Mouse (Mus musculus) olfactory bulb, adult 2 months (tissue): Measurements from ENCODE around the gene Txnrd3. TPM values are rescaled to one million over a fixed set of nuclear protein-coding genes. Genes with fewer than 3 reads are reported as not detected.

Source experiments
- H3K27ac ChIP-seq: fragments of 200-500 bp; 2 replicates; pipeline ENCODE4 v1.5.1; 2012; ENCODE audit warnings: low read depth, low read length; ENCODE audit not compliant: insufficient read depth
- H3K4me1 ChIP-seq: fragments of 200-500 bp; 2 replicates; pipeline ENCODE4 v1.6.1; 2012; ENCODE audit warnings: low read length; ENCODE audit not compliant: control insufficient read depth, insufficient read depth
- H3K4me3 ChIP-seq: fragments of 200-500 bp; 2 replicates; pipeline ENCODE4 v1.5.1; 2012; ENCODE audit warnings: mild to moderate bottlenecking, low read depth, low read length, moderate library complexity; ENCODE audit not compliant: insufficient read depth
- CTCF ChIP-seq: fragments of 200-500 bp; IDR thresholded peaks from 2 replicates; pipeline ENCODE4 v1.5.1; 2012; ENCODE audit warnings: low read depth, mild to moderate bottlenecking, low read length, moderate library complexity; ENCODE audit not compliant: insufficient read depth
- POLR2A ChIP-seq: fragments of 200-500 bp; IDR thresholded peaks from 2 replicates; pipeline ENCODE4 v1.6.1; 2012; ENCODE audit warnings: mild to moderate bottlenecking, low read depth, low read length, moderate library complexity; ENCODE audit not compliant: insufficient read depth
- whole genome bisulfite sequencing: fragments of 180-500 bp; shearing (Covaris S2); methylation state at CpG from one replicate; pipeline ENCODE4 v1.1.7; 2018; 5-methylcytosine and 5-hydroxymethylcytosine counted together
- polyA plus RNA-seq: library from polyadenylated mRNA; stranded (reverse); fragments of >200 nt; gene quantifications from 2 replicates; pipeline ENCODE4 v1.2.4, GENCODE M21; 2012; ENCODE audit warnings: low replicate concordance; ENCODE audit not compliant: missing spikeins, insufficient read depth, insufficient read length

The Txnrd3 gene
- not detected in 2 replicates for polyA plus RNA-seq

DNA sequence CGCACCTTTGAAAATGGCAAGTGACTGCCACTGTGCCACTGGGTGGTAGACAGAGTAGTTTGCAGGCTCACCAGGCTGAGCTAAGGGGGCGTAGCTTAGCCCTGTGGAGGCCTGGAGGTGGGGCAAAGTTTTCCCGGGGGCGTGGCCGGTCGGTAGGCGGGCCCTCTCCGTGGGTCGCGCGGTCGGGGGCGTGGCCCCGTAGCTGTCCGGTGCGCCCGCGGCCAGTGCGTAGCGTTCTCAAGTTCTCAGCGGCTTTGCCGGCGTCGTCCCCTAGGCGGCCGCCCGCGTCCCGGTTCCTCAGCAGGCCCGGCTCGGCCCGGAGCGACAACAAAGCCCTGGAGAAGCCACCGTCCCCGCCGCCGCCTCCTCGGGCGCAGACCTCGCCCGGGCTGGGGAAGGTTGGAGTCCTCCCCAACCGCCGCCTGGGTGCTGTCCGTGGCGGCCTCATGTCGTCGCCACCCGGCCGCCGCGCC is at the start of gene Txnrd3:
Gene Txnrd3, plus strand, starts transcription at position 191 of the 473 bp plus-strand sequence.
- peaks cover 14% of the 10 kb centered on the region for H3K4me1 ChIP-seq
- 0 out of 2 replicates have a peak within 1 kb of the TSS, but pooled peaks have one; percentile 12 for H3K27ac ChIP-seq
- peak within 1 kb of the TSS; percentile 74 for H3K4me3 ChIP-seq
- WGBS, result under 1% methylated on average over 51 of the region's 51 CpGs
- TF ChIP-seq CTCF, result no peak
- no peak for TF ChIP-seq POLR2A

DNA sequence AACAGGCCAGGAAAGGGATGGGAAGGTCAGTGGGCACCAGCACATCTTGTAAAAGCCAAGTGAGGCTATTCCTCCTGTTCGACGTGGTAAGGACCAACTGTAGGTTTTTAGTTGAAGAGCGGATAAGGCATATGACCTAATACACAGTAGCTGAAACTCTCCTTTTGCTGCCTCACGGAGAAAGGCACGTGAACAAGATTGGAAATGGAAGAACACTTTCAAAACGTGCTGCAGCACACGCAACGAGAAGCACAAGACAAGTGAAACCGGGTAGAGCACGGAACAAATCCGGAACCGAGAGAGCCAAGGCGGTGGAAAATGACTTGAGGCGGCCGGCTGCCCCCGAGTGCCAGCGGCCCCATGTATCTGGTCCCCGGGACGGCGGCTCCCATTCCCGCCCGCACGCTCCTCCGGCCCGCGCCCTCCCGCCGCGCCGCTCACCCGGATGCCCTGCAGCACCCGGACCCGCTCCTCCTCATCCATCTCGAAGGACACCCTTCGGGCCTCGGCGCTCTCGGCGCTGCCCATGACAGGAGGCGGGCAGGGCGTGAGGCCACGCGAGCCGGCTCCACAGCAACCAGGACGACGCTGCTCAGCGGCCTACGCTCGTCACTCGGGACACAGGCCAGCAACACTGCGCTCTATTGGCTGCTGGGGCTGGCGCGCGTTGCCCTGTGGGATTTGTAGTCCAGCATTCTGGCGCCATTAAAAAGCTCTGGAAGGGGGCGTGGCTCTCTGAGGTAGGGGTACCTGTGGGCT is 48.6 kb upstream of the Txnrd3 start, which contains the start of gene Chchd6:
Gene Chchd6, minus strand, starts transcription at position 635 of the 759 bp plus-strand sequence.
- peaks cover 2% of the 10 kb centered on the region; the same call in 1 of the 2 replicates for H3K4me1 ChIP-seq
- under 1% methylated on average over 56 of the region's 56 CpGs for WGBS
- no peak within 1 kb of the TSS for H3K27ac ChIP-seq
- H3K4me3 ChIP-seq, result peak within 1 kb of the TSS; percentile 69
- peak; percentile 58; the same call in 1 of the 2 replicates for TF ChIP-seq POLR2A
- no peak for TF ChIP-seq CTCF

DNA sequence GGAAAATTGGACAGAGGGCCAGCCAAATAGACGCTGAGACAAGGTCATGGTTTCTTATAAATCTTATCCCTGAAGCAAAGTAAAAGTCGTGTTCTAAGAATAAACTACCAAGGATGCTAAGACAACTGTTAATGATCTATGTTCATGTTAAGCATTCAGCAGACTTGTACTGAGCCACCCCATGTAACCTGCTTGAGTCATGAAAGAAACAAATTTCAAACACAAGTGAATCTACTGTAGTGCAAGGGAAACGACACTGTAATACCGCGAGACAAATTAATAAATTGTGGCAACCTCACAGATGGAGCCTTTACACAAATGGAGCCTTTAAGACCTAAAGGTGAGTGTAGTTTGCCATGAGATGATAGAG is 48.0 kb upstream of the Txnrd3 start:
- Histone ChIP-seq H3K27ac (no peak overlapping the region), H3K4me1 (peaks cover 2% of the 10 kb centered on the region; the same call in 1 of the 2 replicates), H3K4me3 (no peak overlapping the region)
- TF ChIP-seq CTCF (no peak), POLR2A (no peak)
- WGBS, result 25% methylated on average over 5 of the region's 5 CpGs

DNA sequence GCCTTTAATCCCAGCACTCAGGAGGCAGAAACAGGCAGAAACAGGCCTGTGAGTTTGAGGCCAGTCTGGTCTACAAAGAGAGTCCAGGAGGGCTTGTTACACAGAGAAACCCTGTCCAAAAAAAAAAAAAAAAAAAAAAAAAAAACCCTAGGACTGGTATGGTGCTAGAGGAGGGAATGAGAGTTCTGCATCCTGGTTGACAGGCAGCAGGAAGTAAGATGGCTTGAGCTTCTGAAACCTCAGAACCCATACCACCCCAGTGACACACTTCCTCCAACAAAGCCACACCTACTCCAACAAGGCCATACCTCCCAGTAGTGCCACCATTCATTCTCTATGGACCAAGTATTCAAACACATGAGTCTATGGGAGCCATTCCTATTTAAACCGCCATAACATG is 47.3 kb upstream of the Txnrd3 start:
- WGBS, result 100% methylated on average over 1 of the region's 1 CpGs
- H3K27ac ChIP-seq, result no peak overlapping the region

DNA sequence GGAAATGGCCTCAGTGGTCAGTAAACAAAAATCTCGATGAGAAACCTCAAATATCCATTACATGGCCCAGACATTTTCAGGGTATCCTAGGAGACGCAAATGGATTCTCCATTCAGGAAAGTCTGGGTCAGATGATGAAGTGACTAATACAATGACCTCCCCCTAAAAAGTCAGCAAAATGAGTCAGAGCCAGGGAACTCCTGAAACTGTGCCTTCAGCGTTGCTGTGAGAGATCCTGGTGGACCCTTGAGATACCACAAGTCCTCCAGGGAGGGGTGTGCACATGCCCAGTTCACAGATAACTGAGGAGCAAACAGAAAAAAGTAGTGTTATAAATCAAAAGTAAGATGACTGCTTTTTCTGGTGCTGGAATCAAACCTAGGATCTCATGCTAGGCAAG is 37.7 kb upstream of the Txnrd3 start:
- no peaks in the 10 kb centered on the region for H3K4me1 ChIP-seq

More for the DNA sequence above, 47.3 kb upstream of the Txnrd3 start:
- Histone ChIP-seq H3K4me3 (no peak overlapping the region), H3K4me1 (peaks cover 2% of the 10 kb centered on the region; the same call in 1 of the 2 replicates)
- TF ChIP-seq POLR2A, result no peak
- TF ChIP-seq CTCF, result no peak

DNA sequence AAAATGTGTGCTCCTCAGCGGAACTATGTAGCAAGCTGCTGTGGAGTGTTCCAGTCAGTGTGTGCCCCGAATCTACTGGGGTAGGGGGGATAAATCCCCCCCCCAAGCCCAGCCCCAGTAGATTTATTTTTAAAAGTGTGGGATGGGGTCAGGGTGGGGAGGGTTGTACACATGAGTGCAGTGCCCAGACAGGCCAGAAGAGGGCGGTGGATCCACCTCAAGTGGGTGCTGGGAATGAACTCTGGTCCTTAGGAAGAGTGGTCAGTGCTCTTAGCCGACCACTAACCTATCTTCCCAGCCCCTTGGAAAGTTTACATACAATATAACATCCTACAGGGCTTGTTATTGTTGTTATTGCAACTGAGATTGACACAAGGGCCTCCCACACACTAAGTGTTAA is 35.8 kb upstream of the Txnrd3 start:
- 63% methylated on average over 4 of the region's 4 CpGs for WGBS
- H3K4me1 ChIP-seq, result no peaks in the 10 kb centered on the region
- H3K4me3 ChIP-seq, result no peak overlapping the region
- H3K27ac ChIP-seq, result no peak overlapping the region
- TF ChIP-seq POLR2A (no peak), CTCF (no peak)

More for the DNA sequence above, 37.7 kb upstream of the Txnrd3 start:
- 68% methylated on average over 3 of the region's 3 CpGs for WGBS
- TF ChIP-seq CTCF (no peak), POLR2A (no peak)
- Histone ChIP-seq H3K4me3 (no peak overlapping the region), H3K27ac (no peak overlapping the region)

DNA sequence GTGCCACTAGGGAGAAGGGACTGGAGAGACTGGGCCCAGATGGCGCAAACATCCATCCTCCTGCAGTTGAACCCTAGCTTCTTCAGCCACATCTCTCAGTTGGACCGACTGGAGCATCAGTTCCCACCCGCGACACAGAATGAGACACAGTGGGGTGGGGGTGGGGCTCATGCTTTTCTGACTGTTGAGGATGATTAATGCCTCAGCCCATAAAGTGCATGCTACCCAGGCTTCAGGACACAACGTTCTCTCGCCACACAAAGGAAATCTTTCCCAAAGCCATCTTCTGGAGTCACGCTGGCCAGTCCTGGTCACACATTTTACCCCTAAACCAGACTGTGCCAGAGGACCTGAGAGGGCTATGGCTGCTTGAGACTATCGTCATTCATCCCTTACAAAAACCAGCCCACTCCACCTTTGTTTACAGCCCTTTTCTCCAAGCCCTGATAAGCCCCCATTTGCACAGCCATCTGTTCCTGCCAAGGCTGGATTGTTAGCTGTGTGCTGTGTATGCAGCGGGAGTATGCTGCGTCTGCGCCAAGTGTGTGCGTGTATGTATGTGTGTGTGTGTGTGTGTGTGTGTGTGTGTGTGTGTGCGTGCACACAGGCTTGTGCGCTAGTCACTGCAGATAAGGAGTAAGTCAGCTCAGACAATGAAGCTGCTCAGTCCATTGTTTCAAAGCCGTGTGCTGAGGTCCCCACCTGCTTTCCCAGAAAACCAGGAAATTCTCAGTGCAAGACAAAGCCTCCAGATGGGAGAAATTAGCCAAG is 30.3 kb upstream of the Txnrd3 start:
- H3K4me1 ChIP-seq, result peaks cover 12% of the 10 kb centered on the region
- WGBS, result 37% methylated on average over 15 of the region's 15 CpGs
- H3K4me3 ChIP-seq, result no peak overlapping the region
- TF ChIP-seq POLR2A (no peak), CTCF (no peak)
- H3K27ac ChIP-seq, result peak overlapping the region; percentile 2; the same call in 1 of the 2 replicates

DNA sequence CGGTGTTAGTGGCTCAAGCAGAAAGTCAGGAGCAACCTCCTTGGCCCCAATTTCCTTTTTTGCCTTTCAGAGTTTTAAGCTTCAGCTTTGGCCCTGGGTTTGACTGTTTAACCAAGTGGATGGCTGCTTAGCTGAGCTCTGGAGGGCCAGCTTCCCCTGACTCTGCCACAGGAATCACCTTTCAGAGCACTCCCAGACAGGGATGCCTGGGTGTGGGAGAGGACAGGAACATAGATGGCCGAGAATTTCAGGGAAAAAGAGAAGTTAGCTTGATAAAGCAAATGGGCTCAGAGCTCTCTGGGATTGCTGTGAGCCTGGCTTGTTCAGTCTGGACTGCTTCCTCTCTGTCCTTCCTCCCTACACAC is 29.7 kb upstream of the Txnrd3 start:
- 33% methylated on average over 2 of the region's 2 CpGs for WGBS
- H3K27ac ChIP-seq, result no peak overlapping the region
- H3K4me3 ChIP-seq, result no peak overlapping the region
- TF ChIP-seq POLR2A, result no peak
- no peak for TF ChIP-seq CTCF
- peaks cover 12% of the 10 kb centered on the region for H3K4me1 ChIP-seq
